Mouse (Mus musculus): ENCODE measurements around the gene A4galt.
"Not testable (repeated sequence)": the region's sequence is repeated elsewhere in the genome, so short reads cannot be mapped to it uniquely, and the experiment has no call there.

A4galt gene

DNA sequence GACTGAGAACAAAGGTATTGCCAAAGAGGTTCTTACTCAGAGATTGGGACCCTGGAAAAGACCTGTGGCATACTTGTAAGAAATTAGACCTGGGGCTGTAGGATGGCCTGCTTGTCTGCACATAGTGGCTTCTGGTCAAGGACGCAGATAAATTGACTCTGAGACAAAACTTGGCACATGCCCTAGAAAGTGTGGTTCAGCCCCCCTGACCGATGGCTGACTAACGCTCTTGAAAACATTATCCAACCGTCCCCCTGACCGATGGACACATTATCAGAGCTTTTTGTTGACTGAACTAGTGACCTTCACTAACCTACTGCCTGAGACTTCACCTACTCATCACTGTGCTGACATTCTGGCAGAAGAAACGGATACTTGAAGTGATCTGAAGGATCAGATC is 18.4 kb upstream of the A4galt start:
- in situ Hi-C loops (cut with MboI, MseI) = not testable (repeated sequence)

DNA sequence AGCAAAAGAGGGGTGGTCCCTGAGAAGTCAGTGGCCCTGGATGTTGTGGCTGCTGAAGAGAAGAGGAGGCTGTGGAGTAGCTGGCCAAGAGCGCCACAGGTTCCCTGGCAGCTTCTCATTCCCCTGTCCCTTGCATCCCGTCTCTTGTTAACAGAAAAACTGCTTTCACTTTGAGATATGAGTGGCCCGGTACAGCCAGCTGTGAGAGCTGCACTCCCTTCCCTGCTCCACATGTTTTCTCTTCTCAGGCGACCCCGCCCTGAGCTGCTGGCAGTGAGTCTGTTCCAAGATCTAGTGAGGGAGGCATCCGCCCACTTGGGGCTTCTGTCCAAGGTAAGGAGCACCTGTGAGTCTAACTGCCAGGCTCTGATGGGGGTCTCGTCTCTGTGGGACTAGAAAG is 16.9 kb upstream of the A4galt start:
- in situ Hi-C loops (cut with MboI, MseI) = not testable (repeated sequence)

DNA sequence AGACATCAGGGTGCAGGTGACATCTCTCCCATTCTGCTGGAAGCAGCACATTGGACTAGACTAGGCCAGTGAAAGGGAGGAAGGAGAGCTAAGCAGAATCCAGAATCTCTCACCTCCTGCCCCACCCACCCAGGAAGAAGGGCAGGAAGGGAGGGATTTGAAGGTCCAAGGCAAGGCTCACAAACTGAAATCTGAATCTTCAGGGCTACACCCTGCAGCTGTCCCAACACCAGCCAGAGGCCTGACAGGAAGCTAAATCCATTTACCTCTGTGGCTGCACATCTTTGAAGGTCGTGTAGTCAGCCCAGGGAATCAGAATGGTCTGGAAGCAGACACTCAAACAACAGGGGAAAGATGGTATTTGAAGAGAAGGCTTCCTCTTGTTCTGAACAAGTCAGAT is 13.7 kb upstream of the A4galt start:
- in situ Hi-C loops (cut with MboI, MseI) = no loop called here

DNA sequence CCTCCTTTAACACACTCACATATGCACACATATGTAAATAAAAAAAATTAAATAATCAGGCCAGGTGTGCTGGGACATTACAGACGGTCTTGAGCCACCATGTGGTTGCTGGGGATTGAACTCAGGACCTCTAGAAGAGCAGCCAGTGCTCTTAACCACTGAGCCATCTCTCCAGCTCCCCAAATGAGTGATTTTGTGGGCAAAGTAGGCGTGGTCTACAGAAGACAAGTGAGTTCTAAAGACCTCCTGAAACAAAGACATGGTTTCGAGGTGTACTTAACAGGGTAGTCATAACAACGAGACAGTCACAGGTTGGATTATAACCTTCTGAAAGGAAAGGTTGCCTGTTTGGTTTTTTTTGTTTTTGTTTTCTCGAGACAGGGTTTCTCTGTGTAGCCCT is 11.8 kb upstream of the A4galt start:
- in situ Hi-C loops (cut with MboI, MseI) = no loop called here

DNA sequence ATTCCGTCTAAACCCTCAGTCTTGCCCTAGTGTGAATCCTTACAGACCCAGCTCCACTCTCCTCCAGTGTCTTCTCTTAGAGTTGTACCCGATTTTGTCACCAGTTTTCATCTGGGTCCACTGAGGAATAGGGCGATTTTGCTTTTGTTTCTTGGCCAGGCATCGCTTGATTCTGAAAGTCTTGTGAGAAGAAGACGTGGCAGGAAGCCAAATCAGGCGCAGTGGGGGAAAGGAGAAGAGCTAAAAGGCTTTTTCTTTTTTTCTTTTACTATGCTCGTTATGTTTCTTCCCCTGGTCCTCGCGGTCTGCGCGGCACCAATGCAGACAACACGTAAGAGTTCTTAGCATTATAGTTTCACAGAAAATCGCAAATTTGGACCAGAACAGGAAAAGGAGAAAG is 6.3 kb upstream of the A4galt start:
- in situ Hi-C loops (cut with MboI, MseI) = no loop called here

DNA sequence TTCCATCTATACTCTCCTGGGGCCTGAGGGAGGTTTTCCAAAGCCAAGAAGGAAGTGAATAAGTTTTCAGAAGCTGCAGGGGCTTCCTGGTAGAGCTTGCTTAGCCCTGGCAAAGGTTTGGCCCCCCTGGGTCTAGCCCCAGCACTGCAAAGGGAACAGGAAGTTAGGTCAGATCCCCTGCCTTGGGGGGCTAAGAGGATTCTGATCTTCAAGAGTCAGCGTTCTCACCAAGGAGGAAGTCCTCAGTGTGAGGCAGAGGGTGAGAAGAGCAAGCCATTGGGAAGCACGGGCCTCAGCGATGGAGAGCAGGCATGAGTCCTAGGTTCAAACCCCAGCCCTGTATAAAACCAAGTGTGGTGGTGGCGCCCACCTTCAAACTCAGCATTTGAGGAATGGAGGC is 4.9 kb upstream of the A4galt start:
- in situ Hi-C loops (cut with MboI, MseI) = no loop called here

DNA sequence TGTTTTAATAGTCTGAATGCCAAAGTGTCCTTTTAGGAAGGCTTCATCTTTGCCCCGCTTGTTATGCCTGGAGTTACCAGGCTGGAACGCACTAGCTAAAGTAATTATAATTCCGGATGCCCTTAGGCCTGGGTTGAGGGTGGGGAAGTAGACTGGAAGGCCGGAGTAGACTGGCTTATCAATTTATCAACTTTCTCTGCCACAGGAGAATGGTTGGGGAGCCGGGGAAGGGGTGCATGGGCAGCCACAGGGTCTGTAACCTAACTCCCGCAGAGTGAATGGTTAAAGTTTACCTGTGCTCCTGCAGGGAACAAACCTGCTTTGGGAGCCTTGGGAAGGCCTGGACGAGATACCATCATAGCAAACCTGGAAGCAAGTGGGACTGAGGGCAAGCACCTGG is 4.4 kb upstream of the A4galt start:
- in situ Hi-C loops (cut with MboI, MseI) = no loop called here

DNA sequence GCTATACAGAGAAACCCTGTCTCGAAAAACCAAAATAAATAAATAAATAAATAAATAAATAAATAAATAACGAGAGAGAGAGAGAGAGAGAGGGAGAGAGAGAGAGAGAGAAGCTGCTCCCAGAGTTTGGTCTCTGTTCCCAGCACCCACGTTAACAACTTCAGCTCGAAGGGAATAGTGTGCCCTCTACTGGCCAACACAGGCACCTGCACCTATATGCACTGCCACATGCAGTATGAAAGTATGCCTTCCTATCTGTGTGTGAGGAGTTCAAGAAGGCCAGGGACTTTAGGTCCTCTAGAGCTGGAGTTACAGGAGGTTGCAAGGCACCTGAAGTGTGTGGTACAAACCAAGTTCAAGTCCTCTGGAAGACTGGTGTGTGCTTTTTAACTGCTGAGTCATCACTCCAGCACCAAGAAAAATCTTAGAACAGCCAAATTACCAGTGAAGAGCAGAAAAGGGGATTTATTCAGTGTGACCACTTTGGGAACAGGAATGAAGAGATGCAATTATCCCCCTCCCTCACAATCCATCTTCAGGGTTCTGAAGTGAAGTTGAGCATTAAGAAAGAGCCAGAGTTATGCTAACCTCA is 3.7 kb upstream of the A4galt start:
- in situ Hi-C loops (cut with MboI, MseI) = no loop called here

DNA sequence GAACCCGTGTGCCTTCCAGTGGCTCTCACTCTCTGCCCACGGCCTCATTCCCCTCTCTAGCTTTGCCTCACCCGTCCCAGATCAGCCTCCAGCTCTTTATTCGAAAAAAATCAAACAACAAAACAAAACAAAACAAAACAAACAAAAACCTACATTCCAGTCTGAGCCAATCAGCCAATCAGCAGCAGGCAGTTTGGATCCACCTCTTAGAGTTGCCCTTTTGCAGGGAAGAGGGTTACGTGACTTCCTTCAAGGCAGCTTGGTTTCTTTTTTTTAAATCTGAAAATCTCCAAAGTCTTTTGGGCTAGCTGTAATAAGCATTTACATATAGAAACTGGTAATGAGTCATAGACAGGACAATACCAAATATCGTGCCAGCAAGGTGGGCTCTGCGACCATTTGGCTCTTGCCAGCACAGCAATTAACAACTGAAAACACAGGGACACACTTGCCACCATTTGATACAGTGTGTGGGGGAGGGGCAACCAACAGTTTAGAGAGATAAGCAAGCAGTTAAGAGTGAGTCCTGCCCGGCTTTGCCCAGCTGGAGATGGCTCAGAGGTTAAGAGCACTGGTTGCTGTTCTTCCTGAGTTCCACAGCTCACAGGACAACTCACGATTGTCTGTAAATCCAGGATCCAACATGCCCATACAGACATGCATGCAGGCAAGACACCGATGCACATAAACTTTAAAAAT is 2.9 kb upstream of the A4galt start:
- in situ Hi-C loops (cut with MboI, MseI) = no loop called here

DNA sequence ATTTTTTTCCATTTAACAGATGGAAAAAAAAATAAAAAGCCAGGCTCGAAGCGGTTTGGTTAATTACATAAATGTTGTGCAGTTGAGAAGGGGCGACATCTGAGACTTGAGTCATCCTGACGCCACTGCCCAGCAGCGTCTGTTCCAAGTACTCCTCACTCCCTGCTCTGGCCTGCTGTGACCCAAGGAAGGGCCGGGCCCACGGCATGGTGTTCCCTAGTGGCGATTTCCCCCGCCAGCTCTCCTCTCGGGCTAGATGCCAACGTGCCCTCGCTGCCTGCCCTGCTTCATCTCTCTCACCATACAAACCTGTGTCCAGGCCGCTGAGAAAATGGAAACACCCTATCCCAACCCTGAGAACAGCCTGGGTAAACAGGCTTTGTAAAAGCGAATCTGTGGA is 486 bp upstream of the A4galt start:
- in situ Hi-C loops (cut with MboI, MseI) = no loop called here

DNA sequence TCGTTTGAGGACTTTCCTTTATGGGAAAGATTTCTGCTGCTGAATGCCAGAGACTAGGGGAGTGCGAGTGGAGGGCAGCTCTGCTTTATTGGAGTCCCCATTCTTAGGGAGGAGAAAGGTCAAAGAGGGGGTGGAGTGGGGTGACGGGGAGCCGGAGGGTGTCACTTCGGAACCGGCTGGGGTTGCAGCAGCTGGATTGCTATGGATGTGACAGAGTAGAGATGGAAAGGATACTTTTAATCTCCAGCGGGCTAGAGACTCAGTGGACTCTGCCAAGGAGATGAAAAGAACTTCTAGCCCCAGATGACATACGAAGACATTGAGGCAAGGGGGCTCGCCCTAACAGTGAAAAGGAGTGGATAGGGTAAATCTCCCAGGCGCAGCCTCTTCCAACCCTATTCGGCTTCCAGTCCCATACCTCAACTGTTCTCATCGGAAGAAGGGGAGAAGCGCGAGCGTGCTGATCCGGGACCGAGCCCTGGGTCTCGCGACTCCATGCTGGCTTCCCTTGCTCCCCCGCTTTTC is 861 bp downstream of the A4galt start:
- in situ Hi-C loops (cut with MboI, MseI) = no loop called here

DNA sequence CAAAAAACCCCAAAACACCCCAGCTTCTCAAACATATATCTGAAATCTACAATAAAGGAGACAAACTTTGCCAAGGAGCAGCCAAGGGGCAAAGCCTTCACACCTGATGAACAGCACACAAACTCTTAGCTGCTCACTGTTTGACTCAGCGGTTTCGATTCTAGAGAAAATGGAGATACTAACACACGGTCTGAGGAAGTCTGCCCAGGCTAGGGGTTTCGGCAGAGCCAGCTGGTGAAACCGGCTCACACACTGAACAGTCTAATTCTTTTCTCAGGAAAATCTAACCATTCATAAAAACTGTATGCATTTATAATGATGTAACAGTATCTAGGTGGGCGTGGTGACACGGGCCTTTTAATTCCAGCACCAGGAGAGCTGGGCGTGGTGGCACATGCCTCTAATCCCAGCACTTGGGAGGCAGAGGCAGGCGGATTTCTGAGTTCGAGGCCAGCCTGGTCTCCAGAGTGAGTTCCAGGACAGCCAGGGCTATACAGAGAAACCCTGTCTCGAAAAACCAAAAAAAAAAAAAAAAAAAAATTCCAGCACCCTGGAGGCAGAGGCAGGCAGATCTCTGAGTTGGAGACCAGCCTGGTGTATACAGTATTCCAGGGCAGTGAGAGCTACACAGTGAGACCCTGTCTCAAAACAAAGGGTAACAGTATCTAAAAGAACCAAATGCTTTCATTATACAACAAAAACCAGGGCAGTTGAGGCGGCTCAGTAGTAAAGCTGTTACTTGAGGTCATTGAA is 1.9 kb downstream of the A4galt start:
- in situ Hi-C loops (cut with MboI, MseI) = no loop called here

DNA sequence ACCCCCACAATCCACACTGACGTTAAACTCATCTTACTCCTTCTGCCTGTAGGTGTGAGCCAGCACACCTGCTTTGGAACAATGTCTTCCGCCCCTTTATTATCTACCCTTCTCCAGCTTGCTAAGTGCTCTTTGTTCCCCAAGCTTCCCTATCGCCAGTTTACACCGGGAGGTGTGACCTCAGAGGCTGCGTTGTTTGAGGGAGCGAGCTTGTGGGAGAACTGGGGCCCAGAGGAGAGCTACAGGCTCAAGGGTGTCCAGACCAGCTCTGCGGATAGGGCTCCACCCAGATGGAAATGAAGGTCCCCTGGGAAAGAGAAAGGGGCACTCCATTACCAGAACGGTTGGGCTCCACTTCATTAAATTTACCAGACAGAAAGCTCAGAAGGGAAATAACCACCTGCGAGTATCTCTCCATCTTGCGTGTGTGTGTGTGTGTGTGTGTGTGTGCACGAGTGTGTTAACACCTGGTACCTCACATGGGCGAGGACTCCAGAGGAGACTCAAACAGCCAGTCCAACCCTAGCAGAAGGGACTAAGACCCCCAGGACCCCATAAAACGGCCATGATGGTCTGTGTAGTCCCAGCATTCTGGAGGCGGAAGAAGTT is 3.2 kb downstream of the A4galt start:
- in situ Hi-C loops (cut with MboI, MseI) = no loop called here

DNA sequence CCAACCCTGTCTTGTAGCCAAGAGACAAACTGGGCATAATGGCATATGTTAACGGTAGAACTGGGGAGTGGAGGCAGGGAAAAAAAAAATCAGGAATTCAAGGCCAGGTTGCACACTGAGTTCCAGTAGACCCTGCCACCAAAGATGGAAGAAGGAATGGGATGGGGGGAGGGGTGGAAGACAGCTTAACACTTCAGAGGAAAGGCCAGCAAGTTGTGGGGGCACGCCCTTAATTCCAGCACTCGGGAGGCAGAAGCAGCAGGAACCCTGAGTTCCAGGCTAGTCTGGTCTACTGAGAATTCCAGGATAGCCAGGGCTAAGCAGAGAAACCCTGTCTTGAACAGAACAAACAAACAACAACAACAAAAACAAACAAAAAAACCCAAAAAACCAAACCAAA is 7.2 kb downstream of the A4galt start:
- in situ Hi-C loops (cut with MboI, MseI) = no loop called here

DNA sequence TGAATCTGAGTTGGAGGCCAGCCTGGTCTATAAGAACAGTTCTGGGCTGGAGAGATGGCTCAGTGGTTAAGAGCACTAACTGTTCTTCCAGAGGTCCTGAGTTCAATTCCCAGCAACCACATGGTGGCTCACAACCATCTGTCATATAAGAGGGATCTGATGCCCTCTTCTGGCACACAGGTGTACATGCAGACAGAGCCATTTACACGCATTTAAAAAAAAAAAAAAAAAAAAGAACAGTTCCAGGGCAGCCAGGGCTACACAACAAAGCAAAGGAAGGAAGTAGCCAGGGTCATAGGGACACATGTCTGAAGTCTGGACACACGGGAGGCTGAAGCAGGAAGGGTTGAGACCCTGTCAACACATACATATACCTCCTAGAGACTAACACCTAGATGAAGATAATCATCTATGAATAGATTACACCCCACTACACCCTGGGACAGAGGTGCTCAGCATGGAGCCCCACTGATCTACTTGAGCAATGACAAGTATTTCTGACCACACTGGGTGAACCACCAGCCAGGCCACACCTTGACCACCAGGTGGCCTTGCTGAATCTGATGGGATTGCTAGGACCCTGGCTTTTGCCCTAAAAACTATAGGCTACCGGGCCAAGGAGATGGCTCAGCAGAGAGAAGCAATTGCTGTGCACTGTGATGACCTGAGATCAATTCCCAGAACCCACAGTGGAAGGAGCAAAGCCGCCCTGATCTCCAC is 9.5 kb downstream of the A4galt start:
- in situ Hi-C loops (cut with MboI, MseI) = no loop called here

DNA sequence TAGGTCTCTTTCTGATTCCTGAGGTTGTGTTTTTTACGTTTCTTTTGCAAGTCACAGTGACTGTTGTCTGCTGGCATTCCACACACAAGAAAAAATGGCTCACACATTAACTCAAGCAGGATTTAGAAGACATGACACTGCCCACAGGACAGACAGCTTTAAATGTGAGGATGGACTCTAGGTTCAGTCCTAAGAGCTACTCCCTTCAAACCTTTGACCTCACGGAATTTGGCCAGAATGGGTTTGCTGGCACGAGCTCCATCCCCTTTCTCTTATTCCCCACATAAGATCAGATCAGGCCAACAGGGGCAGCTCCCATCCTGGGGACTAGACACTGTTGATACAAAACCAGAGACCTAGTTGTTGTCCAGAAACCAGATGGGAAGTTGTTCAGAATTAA is 10.1 kb downstream of the A4galt start:
- in situ Hi-C loops (cut with MboI, MseI) = no loop called here

DNA sequence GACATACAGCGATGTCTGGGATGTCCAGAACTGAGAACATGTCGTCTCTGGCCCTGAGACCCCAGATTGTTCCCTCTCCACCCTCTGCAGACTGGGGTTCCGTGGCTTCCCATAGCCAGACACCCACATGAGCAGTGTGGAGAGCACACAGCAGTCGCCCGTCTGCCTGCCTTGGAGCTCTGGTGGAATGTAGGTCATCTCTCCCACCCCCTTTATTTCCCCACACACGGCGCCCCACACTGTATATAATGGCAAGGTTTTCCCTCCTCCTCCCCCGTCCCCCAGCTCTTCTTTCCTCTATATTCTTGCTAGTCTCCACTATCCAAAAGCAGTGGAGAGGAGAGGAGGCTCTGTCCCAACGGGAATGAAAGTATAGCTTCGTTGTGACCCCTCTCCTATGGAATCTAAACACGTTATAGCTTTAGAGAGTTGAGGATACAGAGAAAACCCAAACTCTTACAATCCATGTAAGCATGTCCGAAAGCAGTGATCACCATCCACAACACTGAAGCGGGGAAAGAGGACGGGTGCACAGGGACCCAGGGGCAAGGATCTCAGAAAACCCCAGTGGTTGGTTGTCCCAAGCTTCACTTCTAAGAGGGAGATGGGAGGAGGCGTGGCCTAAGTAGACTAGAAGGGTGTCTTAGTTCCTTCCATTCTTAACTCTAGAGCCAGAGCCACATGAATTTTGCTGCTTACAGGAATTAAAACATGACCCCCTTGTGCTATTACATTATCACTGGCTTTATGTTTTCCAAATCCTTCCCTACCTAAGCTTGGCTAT is 13.9 kb downstream of the A4galt start:
- in situ Hi-C loops (cut with MboI, MseI) = loop anchor here in 1 of 2 experiments (10.0 kb wide), 2 partner anchors 57 to 967 kb away; no protein-coding TSS in a partner anchor

DNA sequence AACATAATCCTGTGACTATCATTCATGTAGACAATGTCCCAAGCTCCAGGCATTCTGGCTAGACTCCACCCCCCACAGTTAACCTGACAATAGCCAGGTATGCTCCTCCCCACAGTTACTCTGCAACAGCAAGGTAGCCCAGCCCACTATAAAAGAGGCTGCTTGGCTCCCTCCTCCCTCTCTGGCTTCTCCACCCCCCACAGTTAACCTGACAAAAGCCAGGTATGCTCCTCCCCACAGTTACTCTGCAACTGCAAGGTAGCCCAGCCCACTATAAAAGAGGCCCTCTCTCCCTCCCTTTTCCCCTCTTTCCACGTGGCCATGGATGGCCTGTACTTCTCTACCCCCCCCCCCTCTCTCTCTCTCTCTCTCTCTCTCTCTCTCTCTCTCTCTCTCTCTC is 14.8 kb downstream of the A4galt start:
- in situ Hi-C loops (cut with MboI, MseI) = loop anchor here in 1 of 2 experiments (10.0 kb wide), 2 partner anchors 58 to 968 kb away; no protein-coding TSS in a partner anchor

DNA sequence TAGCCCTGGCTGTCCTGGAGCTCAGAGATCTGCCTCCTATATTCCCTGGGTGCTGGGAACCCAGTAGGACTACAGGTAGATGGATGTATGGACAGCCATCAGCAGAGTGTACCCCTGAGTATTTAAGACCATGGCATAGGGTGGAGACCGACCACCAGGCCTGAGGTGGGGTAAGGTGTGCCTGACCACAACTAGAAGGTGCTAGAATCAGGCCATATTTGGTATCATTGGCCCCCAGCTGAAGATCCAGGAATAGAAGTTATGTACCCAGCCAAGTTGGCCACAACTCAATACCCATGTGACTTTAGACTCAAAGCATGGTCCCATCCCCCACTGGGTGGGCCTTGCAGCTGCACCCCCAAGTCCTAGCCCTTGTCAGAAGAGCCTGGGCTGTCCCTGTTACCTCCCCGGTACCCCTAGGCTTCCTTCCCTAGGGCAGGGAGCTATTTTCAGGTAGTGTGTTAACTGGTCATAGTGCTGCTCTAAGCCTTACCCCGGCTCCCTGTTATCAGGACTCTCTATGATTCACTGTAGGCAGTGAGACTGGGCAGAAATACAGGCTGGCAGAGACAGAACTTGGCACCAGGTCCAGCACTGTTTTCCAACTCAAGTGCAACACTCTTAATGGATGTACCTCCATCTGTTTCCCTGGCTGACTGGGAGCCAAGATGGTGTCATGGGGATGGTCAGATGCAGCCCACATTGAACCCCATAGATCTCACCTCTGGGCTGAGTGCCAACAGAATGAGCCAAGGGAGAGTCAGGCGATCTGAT is 18.2 kb downstream of the A4galt start:
- in situ Hi-C loops (cut with MboI, MseI) = loop anchor here in 1 of 2 experiments (10.0 kb wide), 2 partner anchors 61 to 971 kb away; no protein-coding TSS in a partner anchor

DNA sequence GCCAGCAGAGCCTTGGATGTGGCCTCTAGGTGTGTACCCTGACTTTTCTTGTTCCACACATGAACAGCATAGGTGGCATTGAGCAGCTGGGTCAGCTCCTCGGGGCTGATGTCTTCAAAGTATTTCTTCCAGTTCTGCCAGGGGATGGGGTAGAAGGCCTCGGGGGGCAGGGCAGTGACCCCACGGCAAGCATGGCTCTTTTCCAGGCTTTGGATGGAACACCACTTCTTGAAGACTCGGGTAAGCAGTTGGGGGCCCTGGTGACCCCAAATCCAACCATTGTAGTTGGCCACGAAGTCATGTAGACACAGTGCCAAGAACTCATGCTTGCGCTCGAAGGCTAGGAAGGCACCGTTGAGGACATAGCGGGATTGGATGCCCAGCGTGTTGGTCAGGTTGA is 24.0 kb downstream of the A4galt start:
- in situ Hi-C loops (cut with MboI, MseI) = loop anchor here in 1 of 2 experiments (5.0 to 10.0 kb wide), 2 partner anchors 55 to 257 kb away; partner anchors contain the start of gene Cyb5r3

Measured in T-helper 17 cell (primary cell).